Mouse (Mus musculus) lung, embryonic 14.5 days (tissue): Measurements from ENCODE around the gene Unc79. TPM values are rescaled to one million over a fixed set of nuclear protein-coding genes. Genes with fewer than 3 reads are reported as not detected.

ENCODE experiments used
- ATAC-seq: fragments of 200-750 bp; cut with Nextera tagmentation; 2 replicates; pipeline ENCODE4 v1.8.0; 2017; ENCODE audit warnings: mild to moderate bottlenecking, moderate TSS enrichment, moderate library complexity; ENCODE audit not compliant: insufficient read depth
- DNase-seq: peaks from one replicate; pipeline ENCODE4 v3.0.0-alpha.2; 2015
- H3K27ac ChIP-seq: fragments of 300-500 bp; sonication (generic); 2 replicates; pipeline ENCODE4 v1.5.1; 2014; ENCODE audit warnings: low read depth, mild to moderate bottlenecking, moderate library complexity
- H3K27me3 ChIP-seq: fragments of 300-500 bp; sonication (generic); 2 replicates; pipeline ENCODE4 v1.6.1; 2014; ENCODE audit warnings: low read length, control low read depth; ENCODE audit not compliant: insufficient read depth
- H3K36me3 ChIP-seq: fragments of 300-500 bp; sonication (generic); 2 replicates; pipeline ENCODE4 v1.6.1; 2014; ENCODE audit warnings: control low read depth; ENCODE audit not compliant: insufficient read depth
- H3K4me1 ChIP-seq: fragments of 300-500 bp; sonication (generic); 2 replicates; pipeline ENCODE4 v1.6.1; 2014; ENCODE audit warnings: antibody characterized with exemption, control low read depth; ENCODE audit not compliant: insufficient read depth
- H3K4me2 ChIP-seq: fragments of 300-500 bp; sonication (generic); 2 replicates; pipeline ENCODE4 v1.6.1; 2014; ENCODE audit warnings: mild to moderate bottlenecking
- H3K4me3 ChIP-seq: fragments of 300-500 bp; sonication (generic); 2 replicates; pipeline ENCODE4 v1.5.1; 2014; ENCODE audit warnings: low read depth, low read length
- H3K9ac ChIP-seq: fragments of 300-500 bp; sonication (generic); 2 replicates; pipeline ENCODE4 v1.6.1; 2014
- H3K9me3 ChIP-seq: fragments of 300-500 bp; sonication (generic); 2 replicates; pipeline ENCODE4 v1.6.1; 2016; ENCODE audit warnings: low read depth, low read length, control low read depth
- CTCF ChIP-seq: IDR thresholded peaks from 2 replicates; pipeline ENCODE4 v1.5.1; 2016; ENCODE audit warnings: antibody characterized with exemption, low read depth
- whole genome bisulfite sequencing: fragments of 180-500 bp; shearing (Covaris S2); extraction: QIAGEN DNeasy Blood & Tissue Kit; methylation state at CpG from one replicate; pipeline ENCODE4 v1.1.7; 2014; 5-methylcytosine and 5-hydroxymethylcytosine counted together
- polyA plus RNA-seq: library from polyadenylated mRNA; unstranded; fragments of >200 nt; fragmentation: Nextera tagmentation; extraction: Ambion mirVana; gene quantifications from 2 replicates; pipeline ENCODE4 v1.2.1, GENCODE M21; 2014

Gene Unc79
- polyA plus RNA-seq, 1 experiment from 2014 or later: 0.09 TPM

DNA sequence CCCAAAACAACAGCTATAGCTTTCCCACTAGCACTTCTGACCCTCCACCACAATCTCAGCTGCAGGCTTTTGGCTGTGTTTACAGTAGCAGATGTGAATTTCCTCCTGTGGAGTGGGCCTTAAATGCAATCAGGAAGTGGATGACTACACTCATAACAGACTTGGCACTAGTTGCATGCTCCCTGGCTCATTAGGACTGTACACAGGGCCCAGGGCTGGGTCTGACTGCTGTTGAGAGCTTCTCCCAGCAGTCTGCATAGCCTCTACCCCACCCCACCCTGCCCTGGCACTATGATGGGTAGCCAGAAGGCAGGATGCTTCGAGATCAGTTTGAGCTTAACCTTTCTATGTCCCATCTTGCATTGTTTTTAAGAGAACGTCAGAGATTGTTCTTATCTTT lies 91.5 kb downstream of the Unc79 start:
- H3K4me2 ChIP-seq: no peak overlapping the region
- H3K36me3 ChIP-seq: no peaks in the 10 kb centered on the region
- H3K27me3 ChIP-seq: no peaks in the 10 kb centered on the region
- H3K4me3 ChIP-seq: no peak overlapping the region
- no peak for ATAC-seq
- WGBS: 56% methylated on average over 2 of the region's 2 CpGs
- no peak for TF ChIP-seq CTCF
- H3K9ac ChIP-seq: no peak overlapping the region
- H3K27ac ChIP-seq: no peak overlapping the region
- H3K4me1 ChIP-seq: no peaks in the 10 kb centered on the region
- H3K9me3 ChIP-seq: no peaks in the 10 kb centered on the region
- DNase-seq: peak; percentile 26

- no peak for DNase-seq
- Histone ChIP-seq H3K9ac (no peak overlapping the region), H3K27ac (no peak overlapping the region), H3K9me3 (no peaks in the 10 kb centered on the region), H3K4me3 (no peak overlapping the region), H3K4me2 (no peak overlapping the region), H3K36me3 (no peaks in the 10 kb centered on the region), H3K27me3 (no peaks in the 10 kb centered on the region), H3K4me1 (no peaks in the 10 kb centered on the region)
- no peak for ATAC-seq
- no peak for TF ChIP-seq CTCF
- 82% methylated on average over 3 of the region's 3 CpGs for WGBS
Measured at GRCm38 (mm10) chr12:103041401-103041800, 92.7 kb downstream of the Unc79 start.

DNA sequence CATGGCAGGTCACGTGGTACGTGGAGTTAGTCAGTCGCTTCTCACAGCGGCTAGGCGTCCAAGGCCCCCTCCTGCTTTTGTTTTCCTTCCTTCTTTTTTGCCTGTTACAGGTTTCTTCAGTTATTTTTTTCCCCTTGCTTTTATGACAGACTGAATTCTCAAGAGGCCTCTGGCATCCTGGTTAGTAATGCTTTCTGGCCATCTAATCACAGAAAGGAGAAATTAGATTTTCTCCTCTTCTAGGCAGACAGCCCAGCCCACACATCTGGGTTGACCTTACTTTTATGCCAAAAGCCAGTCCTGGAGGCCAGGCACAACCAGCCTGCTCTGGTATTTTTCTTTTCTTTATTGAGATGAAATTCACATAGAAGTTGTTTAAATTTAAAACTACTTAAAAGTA lies 94.1 kb downstream of the Unc79 start:
- Histone ChIP-seq H3K9ac (no peak overlapping the region), H3K27ac (no peak overlapping the region), H3K4me3 (no peak overlapping the region), H3K36me3 (no peaks in the 10 kb centered on the region), H3K9me3 (no peaks in the 10 kb centered on the region), H3K4me2 (no peak overlapping the region), H3K27me3 (no peaks in the 10 kb centered on the region), H3K4me1 (no peaks in the 10 kb centered on the region)
- ATAC-seq (no peak), DNase-seq (no peak)
- TF ChIP-seq CTCF: no peak
- WGBS: 89% methylated on average over 5 of the region's 5 CpGs

GRCm38 (mm10) chr12:103044422-103044821 lies 95.8 kb downstream of the Unc79 start:
- Histone ChIP-seq H3K27me3 (no peaks in the 10 kb centered on the region), H3K4me3 (no peak overlapping the region), H3K27ac (no peak overlapping the region), H3K4me2 (no peak overlapping the region), H3K9ac (no peak overlapping the region), H3K9me3 (no peaks in the 10 kb centered on the region), H3K4me1 (no peaks in the 10 kb centered on the region), H3K36me3 (no peaks in the 10 kb centered on the region)
- DNase-seq: peak; percentile 29
- peak; percentile 31; the same call in 1 of the 2 replicates for ATAC-seq
- 52% methylated on average over 4 of the region's 4 CpGs for WGBS
- no peak for TF ChIP-seq CTCF

DNA sequence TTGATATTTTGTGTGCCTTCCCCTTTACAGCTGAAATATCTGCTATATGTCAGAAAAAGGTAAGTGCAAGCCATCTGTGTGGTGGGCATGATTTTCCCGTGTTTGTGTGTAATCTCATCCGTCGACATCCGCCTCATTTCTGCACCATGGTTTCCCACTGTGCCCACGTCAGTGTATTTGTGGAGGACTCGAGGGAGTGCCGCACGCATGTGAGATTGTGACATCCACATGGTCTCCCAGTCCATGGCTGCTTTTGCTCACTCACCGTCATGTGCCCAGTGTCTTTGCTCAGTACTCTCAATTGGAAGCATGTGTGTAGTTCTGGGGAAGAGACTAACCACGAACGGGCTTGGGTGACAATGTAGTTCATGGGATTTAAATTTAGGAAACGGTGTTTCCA lies 101.2 kb downstream of the Unc79 start:
- no peak for TF ChIP-seq CTCF

GRCm38 (mm10) chr12:103059321-103060053 lies 110.8 kb downstream of the Unc79 start:
- no peaks in the 10 kb centered on the region for H3K36me3 ChIP-seq
- no peaks in the 10 kb centered on the region for H3K4me1 ChIP-seq
- no peak overlapping the region for H3K27ac ChIP-seq
- H3K27me3 ChIP-seq: no peaks in the 10 kb centered on the region
- H3K4me2 ChIP-seq: no peak overlapping the region
- H3K9ac ChIP-seq: no peak overlapping the region
- no peaks in the 10 kb centered on the region for H3K9me3 ChIP-seq
- no peak overlapping the region for H3K4me3 ChIP-seq
- 69% methylated on average over 21 of the region's 21 CpGs for WGBS
- 0 out of 2 replicates have a peak, but pooled peaks have one; percentile 35 for ATAC-seq
- no peak for DNase-seq
- no peak for TF ChIP-seq CTCF

More for the DNA sequence above, 101.2 kb downstream of the Unc79 start:
- WGBS: 88% methylated on average over 12 of the region's 12 CpGs
- no peaks in the 10 kb centered on the region for H3K9me3 ChIP-seq
- H3K27ac ChIP-seq: no peak overlapping the region
- H3K9ac ChIP-seq: no peak overlapping the region
- DNase-seq (no peak), ATAC-seq (no peak)
- no peak overlapping the region for H3K4me2 ChIP-seq
- H3K36me3 ChIP-seq: no peaks in the 10 kb centered on the region
- no peaks in the 10 kb centered on the region for H3K4me1 ChIP-seq
- no peak overlapping the region for H3K4me3 ChIP-seq
- no peaks in the 10 kb centered on the region for H3K27me3 ChIP-seq

- no peak for TF ChIP-seq CTCF
- Histone ChIP-seq H3K27me3 (no peaks in the 10 kb centered on the region), H3K4me1 (no peaks in the 10 kb centered on the region), H3K36me3 (no peaks in the 10 kb centered on the region), H3K4me3 (no peak overlapping the region), H3K9ac (no peak overlapping the region), H3K27ac (no peak overlapping the region), H3K4me2 (no peak overlapping the region), H3K9me3 (no peaks in the 10 kb centered on the region)
- 79% methylated on average over 10 of the region's 10 CpGs for WGBS
- ATAC-seq (no peak), DNase-seq (no peak)
Measured at GRCm38 (mm10) chr12:103060791-103061190, 112.1 kb downstream of the Unc79 start.
